Mouse (Mus musculus) cerebellum, postnatal 36 days (tissue): ENCODE measurements at regions not wholly inside any gene's neighbourhood (a gene's known extent, or its start where the extent isn't known, plus 50 kb on each side); places are given as distances from the start of the nearest gene placed in this dataset.

ENCODE experiments used
- DNase-seq, 2 experiments: peaks; one replicate each; pipeline ENCODE4 v3.0.0; 2021 to 2022; ENCODE audit warnings: mixed read lengths in 2 of 2

GRCm38 (mm10) chr4:54837326-54837725 is 107.5 kb upstream of the Zfp462 start:
- peak; percentile 70 to 72 for DNase-seq

GRCm38 (mm10) chr4:54838111-54838510 is 106.7 kb upstream of the Zfp462 start:
- DNase-seq, result no peak

GRCm38 (mm10) chr4:54838794-54839193 is 106.1 kb upstream of the Zfp462 start:
- DNase-seq, result no peak

- no peak for DNase-seq
These were observed 91.6 kb upstream of the Zfp462 start for GRCm38 (mm10) chr4:54852991-54853925.

- no peak for DNase-seq
These were observed 86.2 kb upstream of the Zfp462 start for GRCm38 (mm10) chr4:54858604-54859003.

- DNase-seq, result no peak
These were observed 78.8 kb upstream of the Zfp462 start for GRCm38 (mm10) chr4:54866062-54866461.

GRCm38 (mm10) chr4:54874136-54874827 is 70.6 kb upstream of the Zfp462 start:
- DNase-seq, result no peak

- DNase-seq, result no peak
These were observed 69.3 kb upstream of the Zfp462 start for GRCm38 (mm10) chr4:54875506-54875905.

GRCm38 (mm10) chr4:54877361-54877760 is 67.5 kb upstream of the Zfp462 start:
- DNase-seq, result no peak

- no peak for DNase-seq
These were observed 66.3 kb upstream of the Zfp462 start for GRCm38 (mm10) chr4:54878531-54878930.

- DNase-seq, result no peak
These were observed 51.6 kb upstream of the Zfp462 start for GRCm38 (mm10) chr4:54893288-54893687.
